Mouse (Mus musculus): ENCODE measurements around the gene Ddo.

- no peak for TF ChIP-seq CTCF (IDR thresholded peaks at IDR 0.05; ENCODE audit: insufficient read depth, low read length)
- no peak for TF ChIP-seq POLR2A (IDR thresholded peaks at IDR 0.05; ENCODE audit: borderline replicate concordance, extremely low read depth, low read depth, low read length)
Measured at GRCm38 (mm10) chr10:40719062-40719461, 89.3 kb downstream of the Ddo start.
